Mouse (Mus musculus) cerebellum, adult 2 months (tissue): ENCODE measurements around the gene BC051142.

Experiments used
- CTCF ChIP-seq: fragments of 200-500 bp; IDR thresholded peaks from 2 replicates; pipeline ENCODE4 v1.5.1; 2011; ENCODE audit warnings: low read depth, mild to moderate bottlenecking, control low read depth, low read length, moderate library complexity, borderline replicate concordance; ENCODE audit not compliant: insufficient read depth
- POLR2A ChIP-seq: fragments of 200-500 bp; IDR thresholded peaks from 2 replicates; pipeline ENCODE4 v1.6.1; 2011; ENCODE audit warnings: low read length, control low read depth, borderline replicate concordance; ENCODE audit not compliant: insufficient read depth

- TF ChIP-seq CTCF (no peak), POLR2A (no peak)
These were observed 21.8 kb upstream of the BC051142 start, which contains the start of gene Btnl1 for GRCm38 (mm10) chr17:34376847-34377246.
